Mouse (Mus musculus) forebrain, embryonic 16.5 days (tissue): ENCODE measurements around the gene Gm20547. TPM values are rescaled to one million over a fixed set of nuclear protein-coding genes. Genes with fewer than 3 reads are reported as not detected.

Experiments used
- ATAC-seq: fragments of 200-750 bp; cut with Nextera tagmentation; 2 replicates; pipeline ENCODE4 v1.8.0; 2017; ENCODE audit warnings: mild to moderate bottlenecking, moderate library complexity
- H3K27ac ChIP-seq: fragments of 300-500 bp; sonication (generic); 2 replicates; pipeline ENCODE4 v1.5.1; 2014; ENCODE audit warnings: low read length, control low read depth
- H3K27me3 ChIP-seq: fragments of 300-500 bp; sonication (generic); replicated peaks from 2 replicates; pipeline ENCODE4 v1.6.1; 2014; ENCODE audit warnings: low read length; ENCODE audit not compliant: control insufficient read depth, insufficient read depth
- H3K36me3 ChIP-seq: fragments of 300-500 bp; sonication (generic); 2 replicates; pipeline ENCODE4 v1.6.1; 2014; ENCODE audit not compliant: control insufficient read depth, insufficient read depth
- H3K4me1 ChIP-seq: fragments of 300-500 bp; sonication (generic); replicated peaks from 2 replicates; pipeline ENCODE4 v1.6.1; 2014; ENCODE audit warnings: low read length; ENCODE audit not compliant: control insufficient read depth, insufficient read depth
- H3K4me2 ChIP-seq: fragments of 300-500 bp; sonication (generic); 2 replicates; pipeline ENCODE4 v1.6.1; 2014; ENCODE audit warnings: mild to moderate bottlenecking, low read length, control low read depth
- H3K4me3 ChIP-seq: fragments of 300-500 bp; sonication (generic); replicated peaks from 2 replicates; pipeline ENCODE4 v1.5.1; 2014; ENCODE audit warnings: mild to moderate bottlenecking, low read length, control low read depth
- H3K9ac ChIP-seq: fragments of 300-500 bp; sonication (generic); replicated peaks from 2 replicates; pipeline ENCODE4 v1.6.1; 2014; ENCODE audit warnings: low read depth, low read length, control low read depth
- H3K9me3 ChIP-seq: fragments of 300-500 bp; sonication (generic); 2 replicates; pipeline ENCODE4 v1.6.1; 2016; ENCODE audit warnings: low read length; ENCODE audit not compliant: control insufficient read depth
- WGBS: fragments of 180-500 bp; shearing (Covaris S2); extraction: QIAGEN DNeasy Blood & Tissue Kit; methylation state at CpG from one replicate; pipeline ENCODE4 v1.1.7; 2014; 5-methylcytosine and 5-hydroxymethylcytosine counted together
- polyA plus RNA-seq: library from polyadenylated mRNA; unstranded; fragments of >200 nt; fragmentation: Nextera tagmentation; extraction: Ambion mirVana; gene quantifications from 2 replicates; pipeline ENCODE4 v1.2.1, GENCODE M21; 2015

Gene Gm20547
- polyA plus RNA-seq, 1 experiment from 2014 or later: not detected

DNA sequence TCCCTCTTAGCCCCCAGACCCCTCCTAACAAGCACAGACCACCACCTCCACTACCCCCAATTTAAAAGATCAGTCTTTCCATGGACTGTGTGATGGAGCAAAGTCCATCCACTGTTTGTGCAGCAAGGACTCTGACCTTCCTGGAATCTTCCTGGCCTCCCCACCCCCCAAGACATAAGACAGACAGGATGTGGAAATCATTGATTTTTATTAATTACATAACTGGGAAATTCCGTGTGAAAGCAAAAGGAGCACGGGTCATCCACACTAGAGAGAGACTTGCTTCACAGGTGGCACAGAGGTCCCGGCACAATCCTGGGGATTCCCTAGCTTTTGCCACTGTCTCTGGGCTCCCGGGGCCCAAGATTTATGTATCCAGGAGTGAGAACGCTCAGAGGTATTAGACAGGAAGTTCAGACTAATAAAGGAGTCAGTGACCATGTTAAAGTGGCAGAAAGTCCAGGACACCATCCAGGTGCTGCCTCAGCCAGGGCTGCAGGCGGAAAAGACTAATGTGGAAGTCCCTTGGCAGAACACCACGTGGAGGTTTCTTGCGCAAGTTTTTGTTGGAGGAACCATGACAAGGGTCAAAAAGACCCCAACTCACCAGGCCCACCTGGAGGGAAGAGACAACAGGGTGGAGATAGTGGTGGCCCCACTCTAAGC, 19.3 kb downstream of the Gm20547 start, which contains the start of gene Cfb:
Gene Cfb (minus strand): TSS at position 103 of the 666 bp plus-strand sequence.
- Histone ChIP-seq H3K36me3 (no peaks in the 10 kb centered on the region), H3K9ac (no peak within 1 kb of the TSS), H3K4me1 (no peaks in the 10 kb centered on the region), H3K4me2 (no peak within 1 kb of the TSS), H3K27me3 (no peaks in the 10 kb centered on the region), H3K27ac (no peak within 1 kb of the TSS), H3K4me3 (no peak within 1 kb of the TSS), H3K9me3 (no peaks in the 10 kb centered on the region)
- 71% methylated on average over 8 of the region's 8 CpGs for WGBS
- no peak for ATAC-seq

GRCm38 (mm10) chr17:34861704-34862415, 20.0 kb downstream of the Gm20547 start:
- Histone ChIP-seq H3K4me3 (no peak overlapping the region), H3K27me3 (no peaks in the 10 kb centered on the region), H3K27ac (no peak overlapping the region), H3K4me1 (no peaks in the 10 kb centered on the region), H3K36me3 (no peaks in the 10 kb centered on the region), H3K9ac (no peak overlapping the region), H3K4me2 (no peak overlapping the region), H3K9me3 (no peaks in the 10 kb centered on the region)
- no peak for ATAC-seq
- 73% methylated on average over 13 of the region's 13 CpGs for WGBS

DNA sequence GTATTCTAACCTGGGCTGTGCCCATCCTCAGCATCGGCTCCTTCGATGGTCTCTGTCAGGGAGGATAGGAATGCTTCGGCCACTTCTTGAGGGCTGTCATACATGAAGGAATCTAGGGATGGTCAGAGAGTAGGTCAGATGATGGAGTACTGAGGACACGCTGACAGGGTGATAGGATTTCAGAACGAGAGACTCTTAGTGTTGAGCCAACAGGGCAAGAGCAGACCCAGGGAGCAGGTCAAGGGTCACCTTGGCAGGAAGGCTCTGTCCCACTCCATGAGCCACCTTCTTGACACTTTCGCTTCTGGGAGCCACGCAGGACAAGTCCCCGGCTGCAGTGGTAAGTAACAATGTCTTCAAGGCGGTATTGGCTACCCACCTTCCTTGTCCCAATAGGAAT, 21.3 kb downstream of the Gm20547 start:
- Histone ChIP-seq H3K36me3 (peaks cover 5% of the 10 kb centered on the region; the same call in 1 of the 2 replicates), H3K4me3 (no peak overlapping the region), H3K4me1 (no peaks in the 10 kb centered on the region), H3K9me3 (no peaks in the 10 kb centered on the region), H3K9ac (no peak overlapping the region), H3K27ac (no peak overlapping the region), H3K27me3 (no peaks in the 10 kb centered on the region), H3K4me2 (no peak overlapping the region)
- no peak for ATAC-seq
- 88% methylated on average over 9 of the region's 9 CpGs for WGBS

DNA sequence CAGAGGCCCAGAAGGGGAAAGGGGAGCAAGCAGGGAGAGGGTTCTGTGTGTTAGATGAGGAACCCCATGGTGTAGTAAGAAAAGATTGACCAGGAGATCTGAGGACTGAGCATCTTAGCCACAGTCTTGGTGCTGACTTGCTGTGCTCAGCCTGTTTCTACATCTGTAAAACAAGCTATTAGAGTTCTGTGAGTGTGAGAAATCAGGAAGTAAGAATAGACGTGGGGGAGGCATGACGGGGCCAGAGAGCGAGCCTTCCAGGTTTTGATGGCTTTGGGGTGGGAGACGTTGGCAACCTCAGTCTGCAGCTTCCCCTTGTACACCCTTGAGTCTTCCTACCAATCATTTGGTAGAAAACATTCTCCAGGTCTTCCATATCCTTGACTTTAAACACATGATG, 23.2 kb downstream of the Gm20547 start:
- Histone ChIP-seq H3K27me3 (no peaks in the 10 kb centered on the region), H3K4me1 (no peaks in the 10 kb centered on the region), H3K9ac (no peak overlapping the region), H3K36me3 (peaks cover 12% of the 10 kb centered on the region; the same call in 1 of the 2 replicates), H3K9me3 (no peaks in the 10 kb centered on the region), H3K27ac (no peak overlapping the region), H3K4me3 (no peak overlapping the region), H3K4me2 (no peak overlapping the region)
- 83% methylated on average over 4 of the region's 4 CpGs for WGBS
- ATAC-seq: no peak

DNA sequence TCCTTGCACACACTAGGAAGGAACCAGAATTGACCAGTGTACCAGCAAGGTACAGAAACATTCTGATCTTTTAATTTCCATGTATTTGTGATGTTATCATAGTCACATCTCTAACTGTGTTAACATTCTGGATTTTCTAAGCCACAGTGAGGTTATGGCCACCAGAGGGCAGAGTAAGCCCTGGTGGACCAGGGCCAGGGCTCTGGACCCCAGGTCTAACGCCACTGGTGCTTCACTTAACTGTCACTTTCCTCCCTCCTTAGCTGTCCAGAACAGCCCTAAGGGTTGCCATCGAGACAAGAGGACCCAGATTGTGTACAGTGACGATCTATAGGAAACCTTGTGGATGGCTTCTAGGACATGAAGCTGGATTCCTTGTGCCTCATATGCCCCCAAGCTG, 26.0 kb downstream of the Gm20547 start:
- no peak for ATAC-seq

DNA sequence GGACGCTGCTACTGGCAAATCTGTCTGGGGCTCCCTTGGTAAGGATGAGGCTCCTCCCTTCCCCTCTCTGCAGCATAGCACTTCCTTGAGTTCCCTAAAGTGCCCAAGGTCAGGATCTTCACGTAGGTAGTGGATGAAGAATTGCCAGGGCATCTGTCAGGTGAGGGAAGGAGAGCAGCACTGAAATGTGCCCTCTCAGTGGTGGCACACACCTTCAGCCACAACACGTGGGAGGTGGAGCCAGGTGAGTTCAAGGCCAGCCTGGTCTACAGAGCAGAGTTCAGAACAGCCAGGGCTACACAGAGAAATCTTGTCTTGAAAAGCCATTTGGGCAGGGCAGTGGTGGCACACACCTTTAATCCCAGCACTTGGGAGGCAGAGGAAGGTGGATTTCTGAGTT, 27.1 kb downstream of the Gm20547 start:
- Histone ChIP-seq H3K36me3 (peaks cover 15% of the 10 kb centered on the region; the same call in 1 of the 2 replicates), H3K4me1 (peaks cover 10% of the 10 kb centered on the region), H3K9ac (no peak overlapping the region), H3K4me3 (no peak overlapping the region), H3K9me3 (no peaks in the 10 kb centered on the region), H3K27me3 (no peaks in the 10 kb centered on the region), H3K27ac (no peak overlapping the region), H3K4me2 (no peak overlapping the region)
- 82% methylated on average over 3 of the region's 3 CpGs for WGBS
- ATAC-seq: no peak

More for the DNA sequence above, 26.0 kb downstream of the Gm20547 start:
- peaks cover 8% of the 10 kb centered on the region for H3K4me1 ChIP-seq
- 31% methylated on average over 3 of the region's 3 CpGs for WGBS
- H3K9me3 ChIP-seq: no peaks in the 10 kb centered on the region
- H3K4me2 ChIP-seq: no peak overlapping the region
- peaks cover 15% of the 10 kb centered on the region; the same call in 1 of the 2 replicates for H3K36me3 ChIP-seq
- H3K4me3 ChIP-seq: no peak overlapping the region
- H3K27ac ChIP-seq: no peak overlapping the region
- no peaks in the 10 kb centered on the region for H3K27me3 ChIP-seq
- no peak overlapping the region for H3K9ac ChIP-seq

DNA sequence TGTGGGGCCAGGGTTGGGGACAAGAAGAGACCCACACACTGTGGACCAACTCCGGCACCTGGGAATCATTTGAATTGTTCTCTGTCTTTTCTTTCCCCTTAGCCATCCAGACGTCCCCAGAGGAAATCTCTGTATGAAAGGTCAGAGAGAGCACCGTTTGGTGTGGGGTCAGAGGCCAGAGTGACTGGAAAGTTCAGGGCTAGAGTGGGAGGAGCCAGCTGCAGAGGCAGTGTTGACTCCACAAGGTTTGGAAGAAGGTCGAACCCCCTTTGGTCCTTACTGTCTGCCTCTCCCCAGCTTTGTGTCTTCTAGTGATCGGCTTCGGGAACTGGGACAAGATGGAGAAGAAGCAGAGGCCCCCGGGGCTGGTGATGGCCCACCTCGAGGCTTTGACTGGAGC, 28.3 kb downstream of the Gm20547 start:
- WGBS: 81% methylated on average over 8 of the region's 8 CpGs
- Histone ChIP-seq H3K4me2 (no peak overlapping the region), H3K27ac (no peak overlapping the region), H3K4me1 (peaks cover 18% of the 10 kb centered on the region), H3K36me3 (peaks cover 15% of the 10 kb centered on the region; the same call in 1 of the 2 replicates), H3K9me3 (no peaks in the 10 kb centered on the region), H3K9ac (no peak overlapping the region), H3K27me3 (no peaks in the 10 kb centered on the region), H3K4me3 (no peak overlapping the region)
- ATAC-seq: no peak

DNA sequence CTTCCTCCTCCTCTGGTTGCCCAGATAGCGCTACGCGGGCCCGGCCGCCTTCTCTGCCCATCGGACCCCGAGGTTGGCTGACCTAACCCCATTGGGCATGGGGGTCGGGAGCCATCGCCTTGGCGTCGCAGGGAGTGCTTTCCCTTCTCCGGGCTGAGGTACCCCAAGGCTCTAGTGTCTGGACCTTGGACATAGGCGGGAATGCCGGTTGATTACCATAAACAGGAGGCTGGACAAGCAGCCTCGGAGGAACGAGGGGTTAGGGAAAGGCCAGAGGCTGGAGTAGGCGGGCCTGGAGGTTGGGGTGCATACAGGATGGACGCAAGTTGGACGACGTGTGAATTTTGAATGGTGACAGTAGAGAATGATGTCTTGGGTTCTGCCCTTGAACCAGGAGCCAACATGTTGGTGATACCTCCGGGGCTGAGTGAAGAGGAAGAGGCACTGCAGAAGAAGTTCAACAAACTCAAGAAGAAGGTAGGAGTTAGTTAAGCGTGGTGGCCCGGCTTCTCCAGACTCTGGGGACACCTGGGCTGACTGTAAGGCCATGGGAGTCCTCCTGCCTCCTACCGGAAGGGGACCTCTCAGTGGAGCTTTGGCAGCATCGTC, 31.2 kb downstream of the Gm20547 start:
- WGBS: 3% methylated on average over 25 of the region's 25 CpGs
- peak; percentile 40; the same call in 1 of the 2 replicates for ATAC-seq
- 0 out of 2 replicates have a peak overlapping the region, but pooled peaks have one; percentile 30 for H3K27ac ChIP-seq
- H3K36me3 ChIP-seq: peaks cover 15% of the 10 kb centered on the region; the same call in 1 of the 2 replicates
- H3K27me3 ChIP-seq: no peaks in the 10 kb centered on the region
- peak overlapping the region; percentile 90 for H3K4me3 ChIP-seq
- H3K4me1 ChIP-seq: peaks cover 18% of the 10 kb centered on the region
- H3K9me3 ChIP-seq: no peaks in the 10 kb centered on the region
- H3K9ac ChIP-seq: peak overlapping the region; percentile 79
- peak overlapping the region; percentile 67 for H3K4me2 ChIP-seq
